Mouse (Mus musculus): ENCODE results near the gene Phactr1. TPM values are rescaled to one million over a fixed set of nuclear protein-coding genes. Genes with fewer than 3 reads are reported as not detected.

Gene Phactr1
- polyA plus RNA-seq, 1 experiment = not detected

GRCm38 (mm10) chr13:43036510-43036909 lies 356.1 kb downstream of the Phactr1 start:
- H3K4me2 ChIP-seq (ENCODE audit: low read depth) = no peak overlapping the region
- no peak overlapping the region for H3K4me3 ChIP-seq
- no peaks in the 10 kb centered on the region for H3K36me3 ChIP-seq (ENCODE audit: control insufficient read depth, insufficient read depth)
- no peak for TF ChIP-seq TCF12 (IDR thresholded peaks at IDR 0.05; ENCODE audit: insufficient read depth, poor library complexity, severe bottlenecking)
- no peak for TF ChIP-seq MYOG (IDR thresholded peaks at IDR 0.05; ENCODE audit: control insufficient read depth in 1 of 3, insufficient read depth in 1 of 3, insufficient read length in 2 of 3, low read depth in 2 of 3)
- TF ChIP-seq CEBPB (IDR thresholded peaks at IDR 0.05; ENCODE audit: insufficient read depth, poor library complexity, severe bottlenecking) = no peak
- no peak for TF ChIP-seq E2F4 (IDR thresholded peaks at IDR 0.05; ENCODE audit: insufficient read depth)
- H3ac ChIP-seq (ENCODE audit: control insufficient read depth, insufficient read length) = no peak overlapping the region
- no peaks in the 10 kb centered on the region for H3K27me3 ChIP-seq (ENCODE audit: control insufficient read depth, insufficient read depth, insufficient read length)
- no peaks in the 10 kb centered on the region for H3K79me2 ChIP-seq (ENCODE audit: control insufficient read depth, insufficient read depth)

- H3K4me2 ChIP-seq (ENCODE audit: low read depth) = no peak overlapping the region
- no peak overlapping the region for H3K4me3 ChIP-seq
- H3K27me3 ChIP-seq (ENCODE audit: control insufficient read depth, insufficient read depth, insufficient read length) = no peaks in the 10 kb centered on the region
- H3ac ChIP-seq (ENCODE audit: control insufficient read depth, insufficient read length) = no peak overlapping the region
- H3K79me2 ChIP-seq (ENCODE audit: control insufficient read depth, insufficient read depth) = no peaks in the 10 kb centered on the region
- TF ChIP-seq MAX (IDR thresholded peaks at IDR 0.05; ENCODE audit: low read depth) = no peak
- no peak for TF ChIP-seq MYOG (IDR thresholded peaks at IDR 0.05; ENCODE audit: control insufficient read depth in 1 of 3, insufficient read depth in 1 of 3, insufficient read length in 2 of 3, low read depth in 2 of 3)
- TF ChIP-seq USF1 (IDR thresholded peaks at IDR 0.05; ENCODE audit: low read depth) = no peak
- no peak for TF ChIP-seq TCF3 (IDR thresholded peaks at IDR 0.05; ENCODE audit: insufficient read length, low read depth)
- TF ChIP-seq E2F4 (IDR thresholded peaks at IDR 0.05; ENCODE audit: insufficient read depth) = no peak
- TF ChIP-seq SRF (IDR thresholded peaks at IDR 0.05; ENCODE audit: control insufficient read depth, insufficient read length, low read depth) = no peak
- no peak for TF ChIP-seq TCF12 (IDR thresholded peaks at IDR 0.05; ENCODE audit: insufficient read depth, poor library complexity, severe bottlenecking)
- no peak for TF ChIP-seq POLR2AphosphoS2 (IDR thresholded peaks at IDR 0.05; ENCODE audit: insufficient read length, low read depth)
- no peaks in the 10 kb centered on the region for H3K36me3 ChIP-seq (ENCODE audit: control insufficient read depth, insufficient read depth)
These were observed 362.3 kb downstream of the Phactr1 start for GRCm38 (mm10) chr13:43042766-43043165.

GRCm38 (mm10) chr13:43048553-43048952 lies 368.1 kb downstream of the Phactr1 start:
- no peaks in the 10 kb centered on the region for H3K36me3 ChIP-seq (ENCODE audit: control insufficient read depth, insufficient read depth)

GRCm38 (mm10) chr13:43053201-43053600 lies 372.8 kb downstream of the Phactr1 start:
- H3K27me3 ChIP-seq (ENCODE audit: control insufficient read depth, insufficient read depth, insufficient read length) = peaks cover 4% of the 10 kb centered on the region
- H3K36me3 ChIP-seq (ENCODE audit: control insufficient read depth, insufficient read depth) = no peaks in the 10 kb centered on the region
- H3K79me2 ChIP-seq (ENCODE audit: control insufficient read depth, insufficient read depth) = no peaks in the 10 kb centered on the region
- H3K4me2 ChIP-seq (ENCODE audit: low read depth) = no peak overlapping the region
- no peak overlapping the region for H3K4me3 ChIP-seq
- H3ac ChIP-seq (ENCODE audit: control insufficient read depth, insufficient read length) = no peak overlapping the region
- TF ChIP-seq CEBPB (IDR thresholded peaks at IDR 0.05; ENCODE audit: insufficient read depth, poor library complexity, severe bottlenecking) (no peak), REST (IDR thresholded peaks at IDR 0.05; ENCODE audit: insufficient read depth, insufficient read length) (no peak), POLR2A (IDR thresholded peaks at IDR 0.05; ENCODE audit: insufficient read length, low read depth) (no peak), MYOD1 (IDR thresholded peaks at IDR 0.05; ENCODE audit: control insufficient read depth in 1 of 3, insufficient read length in 2 of 3, low read depth in 2 of 3) (no peak), USF1 (IDR thresholded peaks at IDR 0.05; ENCODE audit: low read depth) (no peak), MYOG (IDR thresholded peaks at IDR 0.05; ENCODE audit: control insufficient read depth in 1 of 3, insufficient read depth in 1 of 3, insufficient read length in 2 of 3, low read depth in 2 of 3) (no peak), E2F4 (IDR thresholded peaks at IDR 0.05; ENCODE audit: insufficient read depth) (no peak), TCF12 (IDR thresholded peaks at IDR 0.05; ENCODE audit: insufficient read depth, poor library complexity, severe bottlenecking) (no peak)

More at GRCm38 (mm10) chr13:43048553-43048952, 368.1 kb downstream of the Phactr1 start:
- TF ChIP-seq MYOD1 (IDR thresholded peaks at IDR 0.05; ENCODE audit: control insufficient read depth in 1 of 3, insufficient read length in 2 of 3, low read depth in 2 of 3) = no peak
- TF ChIP-seq USF1 (IDR thresholded peaks at IDR 0.05; ENCODE audit: low read depth) = no peak
- TF ChIP-seq POLR2A (IDR thresholded peaks at IDR 0.05; ENCODE audit: insufficient read length, low read depth) = no peak
- no peak for TF ChIP-seq MYOG (IDR thresholded peaks at IDR 0.05; ENCODE audit: control insufficient read depth in 1 of 3, insufficient read depth in 1 of 3, insufficient read length in 2 of 3, low read depth in 2 of 3)
- no peak for TF ChIP-seq SRF (IDR thresholded peaks at IDR 0.05; ENCODE audit: control insufficient read depth, insufficient read length, low read depth)
- TF ChIP-seq CEBPB (IDR thresholded peaks at IDR 0.05; ENCODE audit: insufficient read depth, poor library complexity, severe bottlenecking) = no peak
- TF ChIP-seq E2F4 (IDR thresholded peaks at IDR 0.05; ENCODE audit: insufficient read depth) = no peak
- TF ChIP-seq TCF12 (IDR thresholded peaks at IDR 0.05; ENCODE audit: insufficient read depth, poor library complexity, severe bottlenecking) = no peak
- no peak for TF ChIP-seq MAX (IDR thresholded peaks at IDR 0.05; ENCODE audit: low read depth)
- no peak for TF ChIP-seq POLR2AphosphoS2 (IDR thresholded peaks at IDR 0.05; ENCODE audit: insufficient read length, low read depth)
- no peak for TF ChIP-seq TCF3 (IDR thresholded peaks at IDR 0.05; ENCODE audit: insufficient read length, low read depth)
- TF ChIP-seq REST (IDR thresholded peaks at IDR 0.05; ENCODE audit: insufficient read depth, insufficient read length) = no peak
- H3K4me3 ChIP-seq = no peak overlapping the region
- H3K79me2 ChIP-seq (ENCODE audit: control insufficient read depth, insufficient read depth) = no peaks in the 10 kb centered on the region
- H3K4me2 ChIP-seq (ENCODE audit: low read depth) = no peak overlapping the region
- no peak overlapping the region for H3ac ChIP-seq (ENCODE audit: control insufficient read depth, insufficient read length)
- H3K27me3 ChIP-seq (ENCODE audit: control insufficient read depth, insufficient read depth, insufficient read length) = no peaks in the 10 kb centered on the region

- no peak overlapping the region for H3ac ChIP-seq (ENCODE audit: control insufficient read depth, insufficient read length)
- no peak overlapping the region for H3K4me2 ChIP-seq (ENCODE audit: low read depth)
- H3K4me3 ChIP-seq = no peak overlapping the region
- no peak for TF ChIP-seq MYOG (IDR thresholded peaks at IDR 0.05; ENCODE audit: control insufficient read depth in 1 of 3, insufficient read depth in 1 of 3, insufficient read length in 2 of 3, low read depth in 2 of 3)
- no peak for TF ChIP-seq REST (IDR thresholded peaks at IDR 0.05; ENCODE audit: insufficient read depth, insufficient read length)
- TF ChIP-seq SRF (IDR thresholded peaks at IDR 0.05; ENCODE audit: control insufficient read depth, insufficient read length, low read depth) = no peak
- TF ChIP-seq POLR2AphosphoS2 (IDR thresholded peaks at IDR 0.05; ENCODE audit: insufficient read length, low read depth) = no peak
- TF ChIP-seq MAX (IDR thresholded peaks at IDR 0.05; ENCODE audit: low read depth) = no peak
- no peak for TF ChIP-seq TCF12 (IDR thresholded peaks at IDR 0.05; ENCODE audit: insufficient read depth, poor library complexity, severe bottlenecking)
- TF ChIP-seq MYOD1 (IDR thresholded peaks at IDR 0.05; ENCODE audit: control insufficient read depth in 1 of 3, insufficient read length in 2 of 3, low read depth in 2 of 3) = no peak
- TF ChIP-seq POLR2A (IDR thresholded peaks at IDR 0.05; ENCODE audit: insufficient read length, low read depth) = no peak
- no peak for TF ChIP-seq CEBPB (IDR thresholded peaks at IDR 0.05; ENCODE audit: insufficient read depth, poor library complexity, severe bottlenecking)
- no peak for TF ChIP-seq TCF3 (IDR thresholded peaks at IDR 0.05; ENCODE audit: insufficient read length, low read depth)
- TF ChIP-seq E2F4 (IDR thresholded peaks at IDR 0.05; ENCODE audit: insufficient read depth) = no peak
- no peak for TF ChIP-seq USF1 (IDR thresholded peaks at IDR 0.05; ENCODE audit: low read depth)
- H3K79me2 ChIP-seq (ENCODE audit: control insufficient read depth, insufficient read depth) = no peaks in the 10 kb centered on the region
- peaks cover 13% of the 10 kb centered on the region for H3K27me3 ChIP-seq (ENCODE audit: control insufficient read depth, insufficient read depth, insufficient read length)
- H3K36me3 ChIP-seq (ENCODE audit: control insufficient read depth, insufficient read depth) = no peaks in the 10 kb centered on the region
These were observed 374.7 kb downstream of the Phactr1 start for GRCm38 (mm10) chr13:43055136-43055535.
